Mouse (Mus musculus): ENCODE results near the gene Apol8. TPM values are rescaled to one million over a fixed set of nuclear protein-coding genes. Genes with fewer than 3 reads are reported as not detected.

The Apol8 gene
- polyA plus RNA-seq (2015; fragmentation: Nextera tagmentation; extraction: Ambion mirVana), result 0.11 and 0.27 TPM in 2 replicates

- no peak within 1 kb of the TSS for H3K4me2 ChIP-seq (ENCODE audit: low read length)
- no peaks in the 10 kb centered on the region for H3K9me3 ChIP-seq (replicated peaks; ENCODE audit: control insufficient read depth, low read length, poor library complexity, severe bottlenecking)
- peaks cover 3% of the 10 kb centered on the region; the same call in 1 of the 2 replicates for H3K36me3 ChIP-seq (ENCODE audit: control insufficient read depth, insufficient read depth, low read length)
- no peaks in the 10 kb centered on the region for H3K27me3 ChIP-seq (ENCODE audit: control insufficient read depth, insufficient read depth, low read depth, low read length)
- H3K27ac ChIP-seq (ENCODE audit: low read length), result no peak within 1 kb of the TSS
- ATAC-seq, result no peak
- 8% methylated on average over 9 of the region's 9 CpGs for WGBS
- no peak within 1 kb of the TSS for H3K9ac ChIP-seq (ENCODE audit: low read depth, low read length)
- H3K4me1 ChIP-seq (ENCODE audit: control insufficient read depth, insufficient read depth, low read length), result peaks cover 3% of the 10 kb centered on the region; the same call in 1 of the 2 replicates
- H3K4me3 ChIP-seq (ENCODE audit: low read depth, low read length), result no peak within 1 kb of the TSS
Observed at GRCm38 (mm10) chr15:77756848-77757247, at the start of gene Apol8. TSS of gene Apol8 (minus strand) at chr15:77757003.

GRCm38 (mm10) chr15:77805657-77806056 is 48.9 kb upstream of the Apol8 start:
- Histone ChIP-seq H3K27ac (ENCODE audit: low read length) (no peak overlapping the region), H3K4me2 (ENCODE audit: low read length) (no peak overlapping the region), H3K9me3 (replicated peaks; ENCODE audit: control insufficient read depth, low read length, poor library complexity, severe bottlenecking) (no peaks in the 10 kb centered on the region), H3K4me1 (ENCODE audit: control insufficient read depth, insufficient read depth, low read length) (peaks cover 3% of the 10 kb centered on the region; the same call in 1 of the 2 replicates), H3K27me3 (ENCODE audit: control insufficient read depth, insufficient read depth, low read depth, low read length) (no peaks in the 10 kb centered on the region), H3K36me3 (ENCODE audit: control insufficient read depth, insufficient read depth, low read length) (0 out of 2 replicates have a peak, but pooled peaks cover 3% of the 10 kb centered on the region), H3K4me3 (ENCODE audit: low read depth, low read length) (no peak overlapping the region), H3K9ac (ENCODE audit: low read depth, low read length) (no peak overlapping the region)
- 89% methylated on average over 4 of the region's 4 CpGs for WGBS
- no peak for ATAC-seq

- WGBS, result 89% methylated on average over 9 of the region's 9 CpGs
- Histone ChIP-seq H3K36me3 (ENCODE audit: control insufficient read depth, insufficient read depth, low read length) (0 out of 2 replicates have a peak, but pooled peaks cover 3% of the 10 kb centered on the region), H3K4me3 (ENCODE audit: low read depth, low read length) (no peak overlapping the region), H3K9me3 (replicated peaks; ENCODE audit: control insufficient read depth, low read length, poor library complexity, severe bottlenecking) (no peaks in the 10 kb centered on the region), H3K4me1 (ENCODE audit: control insufficient read depth, insufficient read depth, low read length) (no peaks in the 10 kb centered on the region), H3K9ac (ENCODE audit: low read depth, low read length) (no peak overlapping the region), H3K27me3 (ENCODE audit: control insufficient read depth, insufficient read depth, low read depth, low read length) (no peaks in the 10 kb centered on the region), H3K27ac (ENCODE audit: low read length) (no peak overlapping the region), H3K4me2 (ENCODE audit: low read length) (no peak overlapping the region)
- ATAC-seq, result no peak
Observed at GRCm38 (mm10) chr15:77804949-77805348, 48.1 kb upstream of the Apol8 start.

- 94% methylated on average over 6 of the region's 6 CpGs for WGBS
- 0 out of 2 replicates have a peak, but pooled peaks cover 3% of the 10 kb centered on the region for H3K36me3 ChIP-seq (ENCODE audit: control insufficient read depth, insufficient read depth, low read length)
- no peak for ATAC-seq
- H3K4me2 ChIP-seq (ENCODE audit: low read length), result no peak overlapping the region
- no peak overlapping the region for H3K9ac ChIP-seq (ENCODE audit: low read depth, low read length)
- H3K27me3 ChIP-seq (ENCODE audit: control insufficient read depth, insufficient read depth, low read depth, low read length), result no peaks in the 10 kb centered on the region
- H3K4me1 ChIP-seq (ENCODE audit: control insufficient read depth, insufficient read depth, low read length), result no peaks in the 10 kb centered on the region
- no peaks in the 10 kb centered on the region for H3K9me3 ChIP-seq (replicated peaks; ENCODE audit: control insufficient read depth, low read length, poor library complexity, severe bottlenecking)
- H3K4me3 ChIP-seq (ENCODE audit: low read depth, low read length), result no peak overlapping the region
- H3K27ac ChIP-seq (ENCODE audit: low read length), result no peak overlapping the region
Observed at GRCm38 (mm10) chr15:77804460-77804859, 47.7 kb upstream of the Apol8 start.

- Histone ChIP-seq H3K27me3 (ENCODE audit: control insufficient read depth, insufficient read depth, low read depth, low read length) (no peaks in the 10 kb centered on the region), H3K4me2 (ENCODE audit: low read length) (no peak overlapping the region), H3K36me3 (ENCODE audit: control insufficient read depth, insufficient read depth, low read length) (0 out of 2 replicates have a peak, but pooled peaks cover 3% of the 10 kb centered on the region), H3K4me1 (ENCODE audit: control insufficient read depth, insufficient read depth, low read length) (peaks cover 6% of the 10 kb centered on the region; the same call in 1 of the 2 replicates), H3K9me3 (replicated peaks; ENCODE audit: control insufficient read depth, low read length, poor library complexity, severe bottlenecking) (no peaks in the 10 kb centered on the region), H3K9ac (ENCODE audit: low read depth, low read length) (no peak overlapping the region), H3K27ac (ENCODE audit: low read length) (no peak overlapping the region), H3K4me3 (ENCODE audit: low read depth, low read length) (no peak overlapping the region)
- no peak for ATAC-seq
- 82% methylated on average over 3 of the region's 3 CpGs for WGBS
Observed at GRCm38 (mm10) chr15:77803747-77804146, 46.9 kb upstream of the Apol8 start.

GRCm38 (mm10) chr15:77802992-77803391 is 46.2 kb upstream of the Apol8 start:
- Histone ChIP-seq H3K4me3 (ENCODE audit: low read depth, low read length) (no peak overlapping the region), H3K27me3 (ENCODE audit: control insufficient read depth, insufficient read depth, low read depth, low read length) (no peaks in the 10 kb centered on the region), H3K36me3 (ENCODE audit: control insufficient read depth, insufficient read depth, low read length) (0 out of 2 replicates have a peak, but pooled peaks cover 3% of the 10 kb centered on the region), H3K9ac (ENCODE audit: low read depth, low read length) (no peak overlapping the region), H3K4me1 (ENCODE audit: control insufficient read depth, insufficient read depth, low read length) (peaks cover 11% of the 10 kb centered on the region; the same call in 1 of the 2 replicates), H3K9me3 (replicated peaks; ENCODE audit: control insufficient read depth, low read length, poor library complexity, severe bottlenecking) (no peaks in the 10 kb centered on the region), H3K4me2 (ENCODE audit: low read length) (no peak overlapping the region), H3K27ac (ENCODE audit: low read length) (no peak overlapping the region)
- 85% methylated on average over 4 of the region's 4 CpGs for WGBS
- no peak for ATAC-seq

GRCm38 (mm10) chr15:77801188-77801587 is 44.4 kb upstream of the Apol8 start:
- H3K9ac ChIP-seq (ENCODE audit: low read depth, low read length), result no peak overlapping the region
- no peak overlapping the region for H3K27ac ChIP-seq (ENCODE audit: low read length)
- H3K36me3 ChIP-seq (ENCODE audit: control insufficient read depth, insufficient read depth, low read length), result no peaks in the 10 kb centered on the region
- H3K27me3 ChIP-seq (ENCODE audit: control insufficient read depth, insufficient read depth, low read depth, low read length), result no peaks in the 10 kb centered on the region
- H3K9me3 ChIP-seq (replicated peaks; ENCODE audit: control insufficient read depth, low read length, poor library complexity, severe bottlenecking), result no peaks in the 10 kb centered on the region
- ATAC-seq, result no peak
- WGBS, result 76% methylated on average over 4 of the region's 4 CpGs
- H3K4me1 ChIP-seq (ENCODE audit: control insufficient read depth, insufficient read depth, low read length), result peaks cover 11% of the 10 kb centered on the region; the same call in 1 of the 2 replicates
- no peak overlapping the region for H3K4me3 ChIP-seq (ENCODE audit: low read depth, low read length)
- no peak overlapping the region for H3K4me2 ChIP-seq (ENCODE audit: low read length)

GRCm38 (mm10) chr15:77800511-77800910 is 43.7 kb upstream of the Apol8 start:
- no peak overlapping the region for H3K4me2 ChIP-seq (ENCODE audit: low read length)
- H3K9ac ChIP-seq (ENCODE audit: low read depth, low read length), result no peak overlapping the region
- H3K27ac ChIP-seq (ENCODE audit: low read length), result no peak overlapping the region
- peaks cover 11% of the 10 kb centered on the region; the same call in 1 of the 2 replicates for H3K4me1 ChIP-seq (ENCODE audit: control insufficient read depth, insufficient read depth, low read length)
- H3K36me3 ChIP-seq (ENCODE audit: control insufficient read depth, insufficient read depth, low read length), result 0 out of 2 replicates have a peak, but pooled peaks cover 3% of the 10 kb centered on the region
- no peak overlapping the region for H3K4me3 ChIP-seq (ENCODE audit: low read depth, low read length)
- H3K9me3 ChIP-seq (replicated peaks; ENCODE audit: control insufficient read depth, low read length, poor library complexity, severe bottlenecking), result no peaks in the 10 kb centered on the region
- no peak for ATAC-seq
- no peaks in the 10 kb centered on the region for H3K27me3 ChIP-seq (ENCODE audit: control insufficient read depth, insufficient read depth, low read depth, low read length)

- 0 out of 2 replicates have a peak, but pooled peaks cover 4% of the 10 kb centered on the region for H3K36me3 ChIP-seq (ENCODE audit: control insufficient read depth, insufficient read depth, low read length)
- ATAC-seq, result no peak
- no peak overlapping the region for H3K4me3 ChIP-seq (ENCODE audit: low read depth, low read length)
- H3K4me2 ChIP-seq (ENCODE audit: low read length), result no peak overlapping the region
- no peak overlapping the region for H3K9ac ChIP-seq (ENCODE audit: low read depth, low read length)
- no peaks in the 10 kb centered on the region for H3K9me3 ChIP-seq (replicated peaks; ENCODE audit: control insufficient read depth, low read length, poor library complexity, severe bottlenecking)
- peak overlapping the region; percentile 51 for H3K27ac ChIP-seq (ENCODE audit: low read length)
- no peaks in the 10 kb centered on the region for H3K27me3 ChIP-seq (ENCODE audit: control insufficient read depth, insufficient read depth, low read depth, low read length)
- WGBS, result 88% methylated on average over 8 of the region's 8 CpGs
- H3K4me1 ChIP-seq (ENCODE audit: control insufficient read depth, insufficient read depth, low read length), result peaks cover 11% of the 10 kb centered on the region; the same call in 1 of the 2 replicates
Observed at GRCm38 (mm10) chr15:77799491-77800474, 43.0 kb upstream of the Apol8 start.
